Mouse (Mus musculus) forebrain, embryonic 16.5 days (tissue): ENCODE measurements at regions not wholly inside any gene's neighbourhood (a gene's known extent, or its start where the extent isn't known, plus 50 kb on each side); places are given as distances from the start of the nearest gene placed in this dataset.

Experiments
- ATAC-seq: fragments of 200-750 bp; cut with Nextera tagmentation; 2 replicates; pipeline ENCODE4 v1.8.0; 2017; ENCODE audit warnings: mild to moderate bottlenecking, moderate library complexity
- H3K27ac ChIP-seq: fragments of 300-500 bp; sonication (generic); 2 replicates; pipeline ENCODE4 v1.5.1; 2014; ENCODE audit warnings: low read length, control low read depth
- H3K27me3 ChIP-seq: fragments of 300-500 bp; sonication (generic); replicated peaks from 2 replicates; pipeline ENCODE4 v1.6.1; 2014; ENCODE audit warnings: low read length; ENCODE audit not compliant: control insufficient read depth, insufficient read depth
- H3K36me3 ChIP-seq: fragments of 300-500 bp; sonication (generic); 2 replicates; pipeline ENCODE4 v1.6.1; 2014; ENCODE audit not compliant: control insufficient read depth, insufficient read depth
- H3K4me1 ChIP-seq: fragments of 300-500 bp; sonication (generic); replicated peaks from 2 replicates; pipeline ENCODE4 v1.6.1; 2014; ENCODE audit warnings: low read length; ENCODE audit not compliant: control insufficient read depth, insufficient read depth
- H3K4me2 ChIP-seq: fragments of 300-500 bp; sonication (generic); 2 replicates; pipeline ENCODE4 v1.6.1; 2014; ENCODE audit warnings: mild to moderate bottlenecking, low read length, control low read depth
- H3K4me3 ChIP-seq: fragments of 300-500 bp; sonication (generic); replicated peaks from 2 replicates; pipeline ENCODE4 v1.5.1; 2014; ENCODE audit warnings: mild to moderate bottlenecking, low read length, control low read depth
- H3K9ac ChIP-seq: fragments of 300-500 bp; sonication (generic); replicated peaks from 2 replicates; pipeline ENCODE4 v1.6.1; 2014; ENCODE audit warnings: low read depth, low read length, control low read depth
- H3K9me3 ChIP-seq: fragments of 300-500 bp; sonication (generic); 2 replicates; pipeline ENCODE4 v1.6.1; 2016; ENCODE audit warnings: low read length; ENCODE audit not compliant: control insufficient read depth
- WGBS: fragments of 180-500 bp; shearing (Covaris S2); extraction: QIAGEN DNeasy Blood & Tissue Kit; methylation state at CpG from one replicate; pipeline ENCODE4 v1.1.7; 2014; 5-methylcytosine and 5-hydroxymethylcytosine counted together

DNA sequence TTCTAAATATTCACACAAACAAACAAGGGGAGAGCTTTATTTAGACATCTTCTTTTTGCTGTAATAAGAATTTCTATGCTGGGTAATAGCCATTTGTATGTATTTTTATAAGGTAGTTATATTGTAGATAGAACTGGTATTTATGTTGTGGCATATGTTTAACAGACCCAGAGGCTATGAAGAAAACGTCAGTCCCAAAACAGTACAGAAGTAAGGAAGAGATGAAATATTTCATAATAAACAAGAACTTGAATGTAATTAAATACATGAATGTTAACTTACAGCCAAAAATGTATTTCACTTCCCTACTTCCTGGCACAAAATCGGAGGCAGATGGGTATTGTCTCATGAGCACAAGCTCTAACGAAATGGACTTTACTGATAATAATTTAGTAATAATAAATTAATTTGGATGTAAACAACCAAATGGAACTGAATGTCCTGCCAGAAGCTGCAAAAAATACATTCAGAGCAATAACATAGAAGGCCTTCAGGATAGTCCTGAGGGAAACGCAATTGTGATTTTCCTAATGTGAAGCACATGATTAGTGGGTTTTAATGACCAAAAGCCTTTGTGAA lies 645.9 kb upstream of the Adamts5 start:
- no peak overlapping the region for H3K9ac ChIP-seq
- H3K27ac ChIP-seq: no peak overlapping the region
- ATAC-seq: no peak
- no peaks in the 10 kb centered on the region for H3K9me3 ChIP-seq
- no peaks in the 10 kb centered on the region for H3K27me3 ChIP-seq
- no peaks in the 10 kb centered on the region for H3K36me3 ChIP-seq
- 75% methylated on average over 4 of the region's 4 CpGs for WGBS
- H3K4me1 ChIP-seq: no peaks in the 10 kb centered on the region
- no peak overlapping the region for H3K4me2 ChIP-seq
- H3K4me3 ChIP-seq: no peak overlapping the region

GRCm38 (mm10) chr16:86546905-86547304 lies 645.3 kb upstream of the Adamts5 start:
- Histone ChIP-seq H3K4me2 (no peak overlapping the region), H3K9me3 (no peaks in the 10 kb centered on the region), H3K36me3 (no peaks in the 10 kb centered on the region), H3K27me3 (no peaks in the 10 kb centered on the region), H3K9ac (no peak overlapping the region), H3K4me1 (no peaks in the 10 kb centered on the region), H3K27ac (no peak overlapping the region), H3K4me3 (no peak overlapping the region)
- peak; percentile 75 for ATAC-seq
- WGBS: 70% methylated on average over 3 of the region's 3 CpGs

- H3K27ac ChIP-seq: no peak overlapping the region
- no peaks in the 10 kb centered on the region for H3K27me3 ChIP-seq
- no peaks in the 10 kb centered on the region for H3K9me3 ChIP-seq
- 74% methylated on average over 1 of the region's 1 CpGs for WGBS
- H3K36me3 ChIP-seq: no peaks in the 10 kb centered on the region
- H3K9ac ChIP-seq: no peak overlapping the region
- H3K4me1 ChIP-seq: no peaks in the 10 kb centered on the region
- no peak overlapping the region for H3K4me2 ChIP-seq
- no peak overlapping the region for H3K4me3 ChIP-seq
- no peak for ATAC-seq
Measured at GRCm38 (mm10) chr16:86544121-86544520, 642.5 kb upstream of the Adamts5 start.

DNA sequence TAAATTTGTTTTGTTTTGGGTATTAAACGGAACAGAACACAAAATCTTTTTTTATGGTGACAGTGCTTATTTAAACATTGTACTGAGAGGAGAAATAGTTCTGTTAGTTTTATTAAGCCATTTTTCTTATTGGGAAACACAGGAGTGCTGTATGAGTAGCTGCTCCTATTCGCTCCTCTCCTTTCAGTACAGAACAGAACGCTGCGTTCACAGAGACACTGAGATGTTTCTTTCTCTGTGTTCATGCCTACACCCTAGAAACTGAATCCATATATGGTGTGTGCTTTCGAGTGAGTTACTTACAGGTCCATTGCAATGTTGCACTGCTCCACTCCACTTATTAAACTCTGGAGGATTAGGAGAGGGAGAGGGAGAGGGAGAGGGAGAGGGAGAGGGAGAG lies 634.9 kb upstream of the Adamts5 start:
- 78% methylated on average over 5 of the region's 5 CpGs for WGBS
- H3K4me3 ChIP-seq: no peak overlapping the region
- no peak for ATAC-seq

DNA sequence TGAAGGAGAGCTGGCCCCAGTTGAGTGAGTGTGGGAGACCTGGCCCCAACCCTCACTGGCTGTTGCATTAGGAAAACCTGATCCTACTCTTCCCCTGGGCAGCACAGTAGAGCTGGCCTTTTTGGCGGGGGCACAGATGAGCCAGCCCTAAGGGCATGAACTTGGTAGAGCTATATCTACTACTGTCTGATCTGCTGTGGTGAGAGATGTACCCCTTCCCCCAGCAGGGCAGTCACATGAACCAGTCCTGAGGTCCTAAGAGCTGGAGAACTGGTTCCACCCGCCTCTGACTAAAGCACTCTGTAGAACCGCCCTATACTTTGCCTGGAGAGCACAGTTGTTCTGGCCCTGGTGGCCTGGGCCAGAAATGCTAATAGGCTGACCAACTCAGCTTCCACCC lies 622.5 kb upstream of the Adamts5 start:
- H3K27me3 ChIP-seq: no peaks in the 10 kb centered on the region

More for the DNA sequence above, 634.9 kb upstream of the Adamts5 start:
- no peak overlapping the region for H3K27ac ChIP-seq
- H3K4me1 ChIP-seq: no peaks in the 10 kb centered on the region
- H3K9me3 ChIP-seq: no peaks in the 10 kb centered on the region
- H3K9ac ChIP-seq: no peak overlapping the region
- H3K27me3 ChIP-seq: no peaks in the 10 kb centered on the region
- no peak overlapping the region for H3K4me2 ChIP-seq
- no peaks in the 10 kb centered on the region for H3K36me3 ChIP-seq

GRCm38 (mm10) chr16:86516935-86517334 lies 615.3 kb upstream of the Adamts5 start:
- no peak for ATAC-seq
- H3K9ac ChIP-seq: no peak overlapping the region

More for the DNA sequence above, 622.5 kb upstream of the Adamts5 start:
- Histone ChIP-seq H3K4me3 (no peak overlapping the region), H3K9ac (no peak overlapping the region), H3K9me3 (no peaks in the 10 kb centered on the region), H3K4me2 (no peak overlapping the region), H3K27ac (no peak overlapping the region), H3K36me3 (no peaks in the 10 kb centered on the region), H3K4me1 (no peaks in the 10 kb centered on the region)
- 92% methylated on average over 3 of the region's 3 CpGs for WGBS
- ATAC-seq: no peak

GRCm38 (mm10) chr16:86516144-86516543 lies 614.5 kb upstream of the Adamts5 start:
- H3K36me3 ChIP-seq: no peaks in the 10 kb centered on the region
- no peak overlapping the region for H3K4me2 ChIP-seq
- 18% methylated on average over 3 of the region's 3 CpGs for WGBS
- ATAC-seq: peak; percentile 77
- H3K27ac ChIP-seq: no peak overlapping the region
- no peak overlapping the region for H3K4me3 ChIP-seq
- H3K9ac ChIP-seq: no peak overlapping the region
- H3K4me1 ChIP-seq: no peaks in the 10 kb centered on the region; the same call in 1 of the 2 replicates
- no peaks in the 10 kb centered on the region for H3K27me3 ChIP-seq
- H3K9me3 ChIP-seq: no peaks in the 10 kb centered on the region

More at GRCm38 (mm10) chr16:86516935-86517334, 615.3 kb upstream of the Adamts5 start:
- H3K27ac ChIP-seq: no peak overlapping the region
- 51% methylated on average over 1 of the region's 1 CpGs for WGBS
- H3K4me1 ChIP-seq: no peaks in the 10 kb centered on the region; the same call in 1 of the 2 replicates
- no peak overlapping the region for H3K4me2 ChIP-seq
- H3K9me3 ChIP-seq: no peaks in the 10 kb centered on the region
- H3K27me3 ChIP-seq: no peaks in the 10 kb centered on the region
- H3K4me3 ChIP-seq: no peak overlapping the region
- H3K36me3 ChIP-seq: no peaks in the 10 kb centered on the region

- H3K4me3 ChIP-seq: no peak overlapping the region
- 76% methylated on average over 3 of the region's 3 CpGs for WGBS
- ATAC-seq: no peak
Measured at GRCm38 (mm10) chr16:86501074-86501952, 599.7 kb upstream of the Adamts5 start.

DNA sequence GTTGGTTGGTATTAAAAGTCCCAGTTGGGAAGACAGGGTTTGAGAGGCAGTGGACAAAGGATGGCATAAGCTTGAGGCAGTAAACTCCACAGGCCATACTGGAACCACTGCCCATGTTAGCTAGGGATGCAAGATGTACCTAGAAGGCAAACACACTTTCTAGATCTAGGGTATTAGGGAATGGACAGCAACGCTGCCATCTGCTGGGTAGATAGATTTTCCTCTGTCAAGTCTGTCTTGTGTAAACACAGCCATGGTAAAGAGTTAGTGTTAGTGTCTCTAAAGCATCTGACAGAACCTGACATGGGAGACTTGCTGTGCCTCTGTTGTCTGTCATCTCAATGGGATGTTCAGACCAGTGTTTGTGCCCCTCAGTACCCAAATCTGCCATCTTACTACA lies 573.5 kb upstream of the Adamts5 start:
- WGBS: 56% methylated on average over 1 of the region's 1 CpGs
- Histone ChIP-seq H3K36me3 (no peaks in the 10 kb centered on the region), H3K4me2 (no peak overlapping the region), H3K4me3 (no peak overlapping the region), H3K9ac (no peak overlapping the region), H3K9me3 (no peaks in the 10 kb centered on the region), H3K27me3 (no peaks in the 10 kb centered on the region), H3K27ac (no peak overlapping the region), H3K4me1 (no peaks in the 10 kb centered on the region)
- ATAC-seq: no peak

More at GRCm38 (mm10) chr16:86501074-86501952, 599.7 kb upstream of the Adamts5 start:
- Histone ChIP-seq H3K27me3 (no peaks in the 10 kb centered on the region), H3K9ac (no peak overlapping the region), H3K4me1 (no peaks in the 10 kb centered on the region), H3K9me3 (no peaks in the 10 kb centered on the region), H3K27ac (no peak overlapping the region), H3K4me2 (no peak overlapping the region), H3K36me3 (no peaks in the 10 kb centered on the region)
